Mouse (Mus musculus) limb, embryonic 15.5 days (tissue): ENCODE results near the gene Rap1gap2. TPM values are rescaled to one million over a fixed set of nuclear protein-coding genes. Genes with fewer than 3 reads are reported as not detected.
A peak's percentile ranks its signal among the peaks of the same experiment; 100 is the strongest.

Source experiments
- ATAC-seq: fragments of 200-750 bp; cut with Nextera tagmentation; 2 replicates; pipeline ENCODE4 v1.8.0; 2017; ENCODE audit warnings: low read depth, moderate TSS enrichment; ENCODE audit not compliant: insufficient number of reproducible peaks, low FRiP score, low TSS enrichment
- H3K27ac ChIP-seq: fragments of 300-500 bp; sonication (generic); 2 replicates; pipeline ENCODE4 v1.5.1; 2015; ENCODE audit warnings: moderate library complexity, mild to moderate bottlenecking, inconsistent platforms
- H3K27me3 ChIP-seq: fragments of 300-500 bp; sonication (generic); 2 replicates; pipeline ENCODE4 v1.6.1; 2015; ENCODE audit warnings: inconsistent platforms
- H3K36me3 ChIP-seq: fragments of 300-500 bp; sonication (generic); 2 replicates; pipeline ENCODE4 v1.6.1; 2015; ENCODE audit warnings: inconsistent platforms
- H3K4me1 ChIP-seq: fragments of 300-500 bp; sonication (generic); 2 replicates; pipeline ENCODE4 v1.6.1; 2015; ENCODE audit warnings: inconsistent platforms
- H3K4me2 ChIP-seq: fragments of 300-500 bp; sonication (generic); 2 replicates; pipeline ENCODE4 v1.6.1; 2015; ENCODE audit warnings: mild to moderate bottlenecking, inconsistent platforms
- H3K4me3 ChIP-seq: fragments of 300-500 bp; sonication (generic); 2 replicates; pipeline ENCODE4 v1.5.1; 2015; ENCODE audit warnings: mild to moderate bottlenecking, inconsistent platforms
- H3K9ac ChIP-seq: fragments of 300-500 bp; sonication (generic); 2 replicates; pipeline ENCODE4 v1.6.1; 2015; ENCODE audit warnings: inconsistent platforms
- H3K9me3 ChIP-seq: fragments of 300-500 bp; sonication (generic); 2 replicates; pipeline ENCODE4 v1.6.1; 2016; ENCODE audit warnings: inconsistent platforms
- WGBS: fragments of 180-500 bp; shearing (Covaris S2); methylation state at CpG from one replicate; pipeline ENCODE4 v1.1.7; 2015; 5-methylcytosine and 5-hydroxymethylcytosine counted together
- polyA plus RNA-seq: library from polyadenylated mRNA; unstranded; fragments of >200 nt; fragmentation: Nextera tagmentation; extraction: Ambion mirVana; gene quantifications from 2 replicates; pipeline ENCODE4 v1.2.1, GENCODE M21; 2015

Rap1gap2 gene
- polyA plus RNA-seq, 1 experiment from 2014 or later: 1.6 TPM

GRCm38 (mm10) chr11:74638791-74639411 lies 28.2 kb upstream of the Rap1gap2 start:
- H3K4me1 ChIP-seq: peaks cover 26% of the 10 kb centered on the region
- H3K4me2 ChIP-seq: peak overlapping the region; percentile 87
- H3K9me3 ChIP-seq: no peaks in the 10 kb centered on the region
- peak overlapping the region; percentile 84 for H3K4me3 ChIP-seq
- no peaks in the 10 kb centered on the region for H3K36me3 ChIP-seq
- peak overlapping the region; percentile 82 for H3K9ac ChIP-seq
- 8% methylated on average over 9 of the region's 9 CpGs for WGBS
- H3K27ac ChIP-seq: peak overlapping the region; percentile 93
- peaks cover 4% of the 10 kb centered on the region; the same call in 1 of the 2 replicates for H3K27me3 ChIP-seq
- no peak for ATAC-seq

- Histone ChIP-seq H3K9ac (peak overlapping the region; percentile 82), H3K4me3 (peak overlapping the region; percentile 84), H3K4me1 (peaks cover 26% of the 10 kb centered on the region), H3K9me3 (no peaks in the 10 kb centered on the region), H3K36me3 (no peaks in the 10 kb centered on the region), H3K27ac (peak overlapping the region; percentile 93), H3K27me3 (peaks cover 4% of the 10 kb centered on the region; the same call in 1 of the 2 replicates), H3K4me2 (peak overlapping the region; percentile 87)
- peak; percentile 86 for ATAC-seq
- under 1% methylated on average over 86 of the region's 86 CpGs for WGBS
Measured at GRCm38 (mm10) chr11:74637971-74638790, 27.5 kb upstream of the Rap1gap2 start.

- peaks cover 26% of the 10 kb centered on the region for H3K4me1 ChIP-seq
- peak overlapping the region; percentile 82 for H3K9ac ChIP-seq
- WGBS: 18% methylated on average over 8 of the region's 8 CpGs
- H3K4me2 ChIP-seq: peak overlapping the region; percentile 87
- peak overlapping the region; percentile 84 for H3K4me3 ChIP-seq
- no peaks in the 10 kb centered on the region for H3K36me3 ChIP-seq
- ATAC-seq: no peak
- H3K9me3 ChIP-seq: no peaks in the 10 kb centered on the region
- peaks cover 4% of the 10 kb centered on the region; the same call in 1 of the 2 replicates for H3K27me3 ChIP-seq
- peak overlapping the region; percentile 93 for H3K27ac ChIP-seq
Measured at GRCm38 (mm10) chr11:74637486-74637885, 26.8 kb upstream of the Rap1gap2 start.

GRCm38 (mm10) chr11:74634490-74635275 lies 24.0 kb upstream of the Rap1gap2 start:
- WGBS: 60% methylated on average over 5 of the region's 5 CpGs
- H3K27me3 ChIP-seq: peaks cover 4% of the 10 kb centered on the region; the same call in 1 of the 2 replicates
- H3K4me2 ChIP-seq: no peak overlapping the region
- H3K36me3 ChIP-seq: no peaks in the 10 kb centered on the region
- H3K4me1 ChIP-seq: peaks cover 26% of the 10 kb centered on the region
- H3K9me3 ChIP-seq: no peaks in the 10 kb centered on the region
- H3K4me3 ChIP-seq: no peak overlapping the region
- no peak overlapping the region for H3K9ac ChIP-seq
- ATAC-seq: no peak
- H3K27ac ChIP-seq: no peak overlapping the region

GRCm38 (mm10) chr11:74631880-74632789 lies 21.4 kb upstream of the Rap1gap2 start:
- peaks cover 1% of the 10 kb centered on the region for H3K4me1 ChIP-seq
- H3K9me3 ChIP-seq: no peaks in the 10 kb centered on the region
- no peak overlapping the region for H3K4me3 ChIP-seq
- no peak overlapping the region for H3K4me2 ChIP-seq
- H3K9ac ChIP-seq: no peak overlapping the region
- peaks cover 4% of the 10 kb centered on the region; the same call in 1 of the 2 replicates for H3K27me3 ChIP-seq
- H3K27ac ChIP-seq: no peak overlapping the region
- no peak for ATAC-seq
- 66% methylated on average over 7 of the region's 7 CpGs for WGBS
- H3K36me3 ChIP-seq: no peaks in the 10 kb centered on the region

- Histone ChIP-seq H3K4me2 (no peak overlapping the region), H3K36me3 (no peaks in the 10 kb centered on the region), H3K27ac (no peak overlapping the region), H3K4me3 (no peak overlapping the region), H3K27me3 (peaks cover 3% of the 10 kb centered on the region; the same call in 1 of the 2 replicates), H3K9ac (no peak overlapping the region), H3K4me1 (no peaks in the 10 kb centered on the region), H3K9me3 (no peaks in the 10 kb centered on the region)
- 70% methylated on average over 3 of the region's 3 CpGs for WGBS
- ATAC-seq: no peak
Measured at GRCm38 (mm10) chr11:74627481-74627880, 16.8 kb upstream of the Rap1gap2 start.

- H3K4me2 ChIP-seq: no peak overlapping the region
- no peaks in the 10 kb centered on the region for H3K4me1 ChIP-seq
- H3K9ac ChIP-seq: no peak overlapping the region
- H3K27me3 ChIP-seq: peaks cover 21% of the 10 kb centered on the region
- no peak overlapping the region for H3K27ac ChIP-seq
- ATAC-seq: no peak
- no peaks in the 10 kb centered on the region for H3K9me3 ChIP-seq
- H3K36me3 ChIP-seq: no peaks in the 10 kb centered on the region
- H3K4me3 ChIP-seq: no peak overlapping the region
Measured at GRCm38 (mm10) chr11:74625333-74625732, 14.6 kb upstream of the Rap1gap2 start.

GRCm38 (mm10) chr11:74623693-74624092 lies 13.0 kb upstream of the Rap1gap2 start:
- H3K27me3 ChIP-seq: peaks cover 32% of the 10 kb centered on the region
- no peak overlapping the region for H3K4me2 ChIP-seq
- no peak overlapping the region for H3K9ac ChIP-seq
- H3K9me3 ChIP-seq: no peaks in the 10 kb centered on the region
- no peak for ATAC-seq
- H3K27ac ChIP-seq: no peak overlapping the region
- H3K4me1 ChIP-seq: peaks cover 8% of the 10 kb centered on the region
- WGBS: 70% methylated on average over 6 of the region's 6 CpGs
- no peak overlapping the region for H3K4me3 ChIP-seq
- no peaks in the 10 kb centered on the region for H3K36me3 ChIP-seq

GRCm38 (mm10) chr11:74621974-74622669 lies 11.4 kb upstream of the Rap1gap2 start:
- no peaks in the 10 kb centered on the region for H3K9me3 ChIP-seq
- no peak overlapping the region for H3K27ac ChIP-seq
- H3K4me1 ChIP-seq: peaks cover 8% of the 10 kb centered on the region
- H3K36me3 ChIP-seq: no peaks in the 10 kb centered on the region
- H3K27me3 ChIP-seq: peaks cover 32% of the 10 kb centered on the region
- no peak overlapping the region for H3K9ac ChIP-seq
- no peak overlapping the region for H3K4me2 ChIP-seq
- 71% methylated on average over 8 of the region's 8 CpGs for WGBS
- H3K4me3 ChIP-seq: no peak overlapping the region
- no peak for ATAC-seq

GRCm38 (mm10) chr11:74619956-74620300 lies 9.2 kb upstream of the Rap1gap2 start:
- Histone ChIP-seq H3K27ac (no peak overlapping the region), H3K36me3 (no peaks in the 10 kb centered on the region), H3K9ac (no peak overlapping the region), H3K27me3 (peaks cover 41% of the 10 kb centered on the region), H3K4me3 (peak overlapping the region; percentile 25; the same call in 1 of the 2 replicates), H3K4me1 (peaks cover 8% of the 10 kb centered on the region), H3K4me2 (peak overlapping the region; percentile 46), H3K9me3 (no peaks in the 10 kb centered on the region)
- no peak for ATAC-seq
- WGBS: 2% methylated on average over 16 of the region's 16 CpGs
